Mouse (Mus musculus) G1E-ER4 (cell line): ENCODE data around the gene Bcr. TPM values are rescaled to one million over a fixed set of nuclear protein-coding genes. Genes with fewer than 3 reads are reported as not detected.

ENCODE experiments used
- GATA1 ChIP-seq: IDR thresholded peaks from one replicate; pipeline ENCODE4 v1.8.0; 2012; ENCODE audit warnings: low read length, inconsistent platforms
- polyA plus RNA-seq: library from polyadenylated mRNA; stranded (reverse); fragments of >175 nt; gene quantifications from 2 replicates; pipeline ENCODE4 v1.2.3, GENCODE M21; 2012

Bcr gene
- polyA plus RNA-seq, 1 experiment: not detected

GRCm38 (mm10) chr10:75222611-75222998 is 162.2 kb downstream of the Bcr start:
- TF ChIP-seq GATA1: no peak

GRCm38 (mm10) chr10:75224154-75224553 is 163.8 kb downstream of the Bcr start:
- TF ChIP-seq GATA1: no peak

GRCm38 (mm10) chr10:75224630-75225029 is 164.2 kb downstream of the Bcr start:
- no peak for TF ChIP-seq GATA1

GRCm38 (mm10) chr10:75227381-75227780 is 167.0 kb downstream of the Bcr start:
- TF ChIP-seq GATA1: peak; percentile 2

- no peak for TF ChIP-seq GATA1
Observed at GRCm38 (mm10) chr10:75230572-75230971, 170.2 kb downstream of the Bcr start.

GRCm38 (mm10) chr10:75231876-75232275 is 171.5 kb downstream of the Bcr start:
- TF ChIP-seq GATA1: no peak

- no peak for TF ChIP-seq GATA1
Observed at GRCm38 (mm10) chr10:75232612-75233155, 172.3 kb downstream of the Bcr start.

GRCm38 (mm10) chr10:75233489-75233888 is 173.1 kb downstream of the Bcr start:
- no peak for TF ChIP-seq GATA1

Other genes starting within 250 kb of the Bcr start
- gene Gnaz, start 93.4 kb upstream of the Bcr start, polyA plus RNA-seq: not detected in 2 replicates
- not detected in 2 replicates for gene Rsph14, start 28.0 kb upstream of the Bcr start, polyA plus RNA-seq
- gene Rab36, start 23.5 kb upstream of the Bcr start, polyA plus RNA-seq: not detected in 2 replicates
- 5.2 and 5.5 TPM in 2 replicates for gene Specc1l, start 151.5 kb downstream of the Bcr start, polyA plus RNA-seq